Mouse (Mus musculus) lung, postnatal 25 days (tissue): ENCODE measurements at regions not wholly inside any gene's neighbourhood (a gene's known extent, or its start where the extent isn't known, plus 50 kb on each side); places are given as distances from the start of the nearest gene placed in this dataset.

Experiments
- DNase-seq: peaks from one replicate; pipeline ENCODE4 v3.0.0; 2022; ENCODE audit warnings: low spot score

DNA sequence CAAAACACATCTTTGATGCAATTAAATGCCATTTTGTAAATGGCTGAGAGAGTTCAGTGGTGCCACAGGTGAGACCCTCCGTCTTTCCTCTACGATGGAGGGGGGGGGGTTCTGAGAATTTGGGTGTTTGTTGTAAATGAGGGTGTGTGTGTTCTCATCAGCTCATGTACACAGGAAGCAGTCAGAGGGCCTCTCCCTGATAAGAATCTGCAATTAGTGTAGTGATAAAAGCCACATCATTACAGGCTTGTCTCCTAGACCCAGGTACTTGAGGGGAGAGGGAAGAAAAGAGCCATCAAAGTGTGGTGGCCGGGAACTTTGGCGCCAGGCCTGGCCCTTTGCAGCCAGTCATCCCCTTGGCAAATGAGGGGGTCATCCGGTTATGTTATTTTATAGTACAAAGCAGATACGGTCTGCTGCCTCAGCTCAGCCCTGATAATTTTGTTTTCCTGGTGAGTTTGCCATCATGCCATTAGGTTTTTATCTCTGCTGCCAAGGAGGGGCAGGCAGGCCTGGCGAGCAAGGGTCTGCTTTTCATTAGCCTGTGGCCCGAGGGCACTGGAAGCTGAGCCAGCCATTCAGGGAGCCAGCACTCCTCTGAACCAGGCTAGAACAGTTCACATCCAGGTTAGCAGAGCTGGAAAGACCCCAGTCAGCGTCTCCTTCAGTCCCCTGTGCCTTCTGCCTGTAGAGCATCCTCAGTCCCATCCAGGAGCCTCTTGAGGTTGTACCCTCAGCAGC, 59.7 kb downstream of the H2al1j start:
- DNase-seq = no peak

DNA sequence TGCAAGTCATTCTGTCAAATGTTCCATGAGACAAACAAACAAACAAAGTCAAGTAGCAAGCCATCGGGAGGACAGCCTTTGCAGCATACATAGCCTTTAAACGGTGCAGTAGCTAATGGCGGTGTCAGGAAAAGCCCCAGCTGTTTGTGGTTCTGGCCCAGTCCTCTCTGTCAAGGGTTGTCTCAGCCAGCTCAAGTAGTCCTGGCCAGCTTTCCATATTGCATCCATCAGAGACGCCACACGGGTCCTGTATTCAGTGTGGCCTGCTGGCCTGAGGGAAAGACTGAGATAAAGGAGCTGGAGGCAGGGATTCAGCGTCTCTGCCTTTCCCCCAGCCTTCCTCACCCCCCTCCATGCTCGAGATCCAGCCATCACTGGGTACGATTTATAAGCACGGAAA, 61.2 kb downstream of the H2al1j start:
- DNase-seq = peak; percentile 41

DNA sequence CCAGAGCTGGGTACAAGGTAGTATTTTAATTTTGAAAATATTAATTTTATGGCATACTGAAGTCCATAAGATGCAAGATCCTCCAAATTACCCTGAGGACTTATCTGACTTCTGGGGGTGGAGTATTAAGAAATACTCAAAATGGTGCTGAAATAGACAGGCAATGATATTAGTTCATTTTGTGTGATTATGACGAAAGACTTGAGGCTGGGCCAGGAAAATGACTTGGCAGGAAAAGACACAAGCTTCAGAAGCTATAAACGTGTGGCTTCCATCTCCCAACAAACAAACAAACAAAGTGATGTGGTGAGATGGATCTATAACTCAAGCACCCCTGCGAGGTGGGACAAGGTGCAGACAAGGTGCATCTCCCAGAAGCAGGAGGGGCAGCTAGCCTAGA, 72.8 kb downstream of the H2al1j start:
- DNase-seq = peak; percentile 10

DNA sequence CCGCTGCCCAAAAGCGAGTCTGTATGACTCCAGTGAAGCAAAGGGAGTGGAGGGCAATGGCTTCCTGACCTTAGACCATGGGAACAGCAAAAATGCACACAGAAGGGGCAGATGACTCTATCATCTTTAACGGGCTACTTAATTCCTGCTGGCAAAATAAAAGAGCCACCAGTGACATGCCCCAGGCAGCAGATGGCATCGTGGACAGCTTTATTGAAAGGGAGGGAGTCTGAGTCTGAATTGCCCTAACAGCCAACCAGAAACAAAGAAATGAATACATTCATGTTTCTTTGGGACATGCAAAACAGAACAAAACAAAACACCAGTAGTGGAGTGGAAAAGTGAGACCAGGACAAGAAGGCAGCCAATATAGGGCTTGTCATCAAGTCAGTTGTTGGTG, 76.7 kb downstream of the H2al1j start:
- no peak for DNase-seq

GRCm38 (mm10) chrX:11412316-11412826, 84.7 kb downstream of the H2al1j start:
- DNase-seq = no peak

DNA sequence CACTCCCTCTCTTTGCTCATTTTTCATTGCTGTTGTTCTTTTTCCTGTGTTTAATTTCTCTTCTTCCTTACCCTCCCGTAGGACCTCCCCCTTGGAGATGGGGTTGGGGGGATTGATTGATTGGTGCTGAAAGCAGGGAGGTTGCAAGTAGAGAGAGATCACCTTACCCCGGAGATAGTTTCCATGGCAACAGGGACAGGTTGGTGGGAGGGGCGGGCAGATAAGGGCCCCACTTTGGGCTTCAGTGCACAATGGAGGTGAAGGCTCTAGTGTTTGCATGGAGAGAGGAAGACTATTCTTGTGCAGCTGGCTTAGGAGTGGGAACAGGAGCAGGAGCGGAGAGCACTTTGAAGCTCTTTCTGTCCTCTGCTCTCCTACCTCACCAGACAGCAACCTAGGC, 88.0 kb downstream of the H2al1j start:
- DNase-seq = no peak

DNA sequence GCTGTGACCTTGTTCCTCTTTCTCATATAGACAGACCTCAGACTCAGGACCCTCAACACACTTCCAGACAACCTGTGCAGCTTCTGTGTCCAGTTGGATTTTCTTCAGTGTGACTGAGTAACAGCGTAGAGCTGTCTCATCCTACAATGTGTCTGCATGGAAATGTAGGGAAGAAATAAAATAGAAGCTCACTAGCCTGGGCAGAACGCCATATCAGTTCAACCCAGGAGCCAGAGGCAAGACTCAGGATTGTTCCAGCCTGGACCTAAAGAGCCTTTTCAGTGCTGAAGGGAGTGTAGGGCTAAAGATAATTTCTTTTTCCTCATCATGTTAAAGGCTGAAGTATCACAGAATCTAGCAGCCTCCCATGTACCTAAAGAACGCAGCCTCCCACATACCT, 88.9 kb downstream of the H2al1j start:
- DNase-seq = no peak

DNA sequence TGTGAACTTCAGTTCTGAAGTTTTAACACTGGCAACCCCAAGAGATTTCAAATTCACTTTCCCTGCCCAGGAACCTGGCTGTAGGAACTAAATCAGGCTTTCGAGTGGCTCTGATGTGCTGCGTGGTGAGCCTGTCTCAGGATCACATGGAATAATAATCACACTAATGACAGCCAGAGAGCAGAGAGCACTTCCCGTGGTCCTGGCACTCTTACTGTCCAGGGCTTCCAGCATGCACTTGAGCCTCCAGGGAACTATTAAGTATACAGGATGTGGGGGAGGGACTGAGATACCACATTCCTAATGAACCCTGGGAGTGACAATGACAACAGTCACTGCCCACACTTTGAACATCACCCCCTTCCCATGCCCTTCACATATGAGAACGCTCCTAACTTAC, 90.2 kb downstream of the H2al1j start:
- no peak for DNase-seq

- DNase-seq = no peak
Observed at GRCm38 (mm10) chrX:11418261-11418660, 90.6 kb downstream of the H2al1j start.

DNA sequence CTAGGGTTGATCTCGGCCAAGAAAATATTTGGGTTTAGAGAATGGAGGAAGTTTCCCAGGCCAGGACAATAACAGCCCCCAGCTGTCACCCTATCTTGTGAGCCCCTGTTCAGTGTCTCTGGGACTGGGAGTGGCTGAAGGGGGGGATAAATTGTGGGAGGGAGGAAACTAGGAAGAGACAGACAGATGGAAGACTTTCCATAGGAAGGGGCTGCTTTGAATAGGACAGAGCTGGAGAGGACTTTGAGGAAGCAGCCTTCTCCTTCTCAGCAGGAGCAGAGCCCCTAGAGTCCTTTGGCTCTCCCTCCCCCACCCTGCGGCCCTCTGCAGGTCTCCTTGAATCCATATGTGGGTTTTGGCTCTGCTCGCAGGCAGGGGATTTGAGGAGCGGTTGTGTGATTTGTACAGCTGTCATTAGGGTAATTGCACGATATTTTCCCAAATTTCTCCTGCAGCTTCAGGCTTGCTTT, 91.6 kb downstream of the H2al1j start:
- no peak for DNase-seq

DNA sequence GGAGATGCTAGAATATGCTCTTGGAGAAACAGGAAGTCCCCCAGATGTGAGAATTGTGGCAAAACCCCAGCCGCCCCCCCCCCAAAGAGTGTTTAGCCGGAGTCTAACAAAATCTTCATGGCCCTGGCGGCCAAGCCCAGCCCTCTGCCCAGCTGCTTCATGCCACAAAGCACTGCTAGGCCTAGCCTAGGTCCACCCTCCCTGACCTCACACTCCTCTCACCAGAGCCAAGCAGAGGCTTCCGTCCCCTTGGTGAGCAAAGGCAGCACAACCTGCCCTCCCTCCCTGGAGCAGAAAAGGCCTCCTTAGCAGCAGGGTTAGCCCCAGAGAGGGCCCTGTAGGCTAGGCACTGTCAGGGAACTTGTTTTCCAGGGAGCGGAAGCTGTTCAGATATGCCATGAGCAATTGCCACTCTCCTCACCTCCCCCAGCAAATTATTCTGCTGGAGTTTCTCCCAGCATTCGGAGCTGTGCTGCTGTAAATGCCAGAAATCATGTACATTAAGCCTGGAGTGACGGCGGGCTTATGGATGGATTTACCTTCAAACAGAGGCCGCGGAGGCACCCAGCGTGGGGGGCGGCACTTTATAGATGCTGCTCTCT, 104.9 kb downstream of the H2al1j start:
- no peak for DNase-seq

GRCm38 (mm10) chrX:11435338-11435737, 107.7 kb downstream of the H2al1j start:
- DNase-seq = no peak

DNA sequence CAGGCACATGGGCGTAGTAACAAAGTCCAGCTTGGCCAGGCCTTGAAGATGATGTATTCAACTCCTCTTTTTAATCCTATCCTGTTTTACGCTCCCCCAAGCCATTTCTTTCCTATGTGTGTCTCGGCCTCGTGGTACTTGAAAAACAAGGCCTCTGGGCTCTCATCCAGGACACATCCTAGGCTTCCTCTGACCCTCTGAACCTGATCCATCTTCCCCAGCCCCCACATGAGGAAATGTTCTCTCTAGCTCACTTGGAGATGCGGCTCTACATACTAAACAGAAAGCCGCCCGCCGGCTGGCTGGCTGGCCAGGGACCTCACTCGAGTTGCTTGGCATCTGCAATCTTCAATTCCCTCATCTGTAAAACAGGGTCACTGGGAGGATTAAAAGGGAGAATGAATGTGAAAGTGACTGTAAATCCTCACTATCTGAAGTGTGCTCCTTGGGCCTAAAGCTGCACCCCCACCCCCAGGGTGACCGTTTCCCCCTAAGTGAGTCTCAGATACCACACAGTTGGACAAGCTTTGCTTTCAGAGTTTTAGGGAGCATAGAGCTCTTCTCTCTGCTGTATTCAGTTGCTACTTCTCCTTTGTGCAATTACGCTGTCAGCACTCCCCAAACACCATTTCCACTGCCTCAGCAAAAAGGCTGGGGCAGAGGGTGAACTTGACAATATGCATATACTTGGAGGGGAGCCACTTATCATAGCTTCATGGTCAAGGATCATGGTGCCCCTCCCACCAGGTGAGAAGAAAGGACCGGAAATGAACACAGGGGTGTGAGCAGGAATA, 109.7 kb downstream of the H2al1j start:
- peak; percentile 32 for DNase-seq

DNA sequence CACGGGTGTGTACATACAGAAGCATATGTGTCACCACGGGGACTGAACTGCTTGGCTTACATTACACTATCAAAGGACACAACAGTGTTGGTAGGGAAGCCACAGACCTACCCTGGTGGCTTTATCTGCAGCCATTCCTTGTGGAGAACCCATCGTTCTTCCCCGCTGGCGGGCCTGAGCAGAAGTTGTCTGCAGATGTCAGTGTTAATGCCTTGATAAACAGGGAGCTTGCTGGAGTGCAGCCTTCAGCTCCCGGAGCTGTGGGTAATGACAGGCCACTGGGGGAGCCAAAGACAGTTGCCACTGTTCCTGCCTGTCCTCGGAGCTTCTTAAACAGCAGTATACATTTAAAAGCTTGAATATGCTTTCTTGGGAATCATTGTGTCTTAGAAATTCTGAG, 115.9 kb downstream of the H2al1j start:
- no peak for DNase-seq

GRCm38 (mm10) chrX:11444261-11444725, 116.7 kb downstream of the H2al1j start:
- DNase-seq = no peak

- no peak for DNase-seq
Observed at GRCm38 (mm10) chrX:11448711-11449110, 121.1 kb downstream of the H2al1j start.

GRCm38 (mm10) chrX:11458521-11458920, 130.9 kb downstream of the H2al1j start:
- DNase-seq = no peak

DNA sequence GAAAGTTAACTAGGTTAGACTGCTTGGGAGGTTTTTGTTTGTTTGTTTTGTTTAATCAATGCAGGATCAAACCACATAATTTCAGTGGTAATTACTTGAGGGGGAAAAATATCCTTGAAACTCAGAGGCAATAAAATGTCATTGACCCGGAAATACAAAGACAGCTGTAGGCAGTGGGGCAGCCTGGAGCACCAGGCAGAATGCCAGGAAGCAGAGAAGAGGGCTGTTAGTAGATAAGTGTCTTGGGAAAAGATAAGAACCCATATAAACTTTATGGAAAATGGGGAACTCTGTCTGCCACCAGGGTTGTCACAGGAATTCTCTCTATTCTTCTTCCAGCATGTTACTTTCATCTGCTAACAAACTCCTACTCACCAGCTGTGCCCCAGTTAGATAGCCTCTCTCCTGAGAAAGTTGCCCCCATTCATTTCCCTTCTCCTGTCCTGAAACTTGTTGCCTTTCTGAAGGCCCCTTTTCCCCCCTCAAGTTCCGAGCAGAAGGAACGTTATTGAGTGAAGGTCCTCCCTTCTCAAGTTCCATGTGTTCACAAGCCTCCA, 136.4 kb downstream of the H2al1j start:
- DNase-seq = no peak

GRCm38 (mm10) chrX:11466191-11466590, 138.6 kb downstream of the H2al1j start:
- DNase-seq = no peak

GRCm38 (mm10) chrX:11479696-11480339, 152.2 kb downstream of the H2al1j start:
- no peak for DNase-seq

GRCm38 (mm10) chrX:11482141-11482540, 154.5 kb downstream of the H2al1j start:
- peak; percentile 16 for DNase-seq

- DNase-seq = no peak
Observed at GRCm38 (mm10) chrX:11486588-11486987, 159.0 kb downstream of the H2al1j start.
